ENCODE assay signal across 14 mouse cellular contexts in the genomic region with DNA sequence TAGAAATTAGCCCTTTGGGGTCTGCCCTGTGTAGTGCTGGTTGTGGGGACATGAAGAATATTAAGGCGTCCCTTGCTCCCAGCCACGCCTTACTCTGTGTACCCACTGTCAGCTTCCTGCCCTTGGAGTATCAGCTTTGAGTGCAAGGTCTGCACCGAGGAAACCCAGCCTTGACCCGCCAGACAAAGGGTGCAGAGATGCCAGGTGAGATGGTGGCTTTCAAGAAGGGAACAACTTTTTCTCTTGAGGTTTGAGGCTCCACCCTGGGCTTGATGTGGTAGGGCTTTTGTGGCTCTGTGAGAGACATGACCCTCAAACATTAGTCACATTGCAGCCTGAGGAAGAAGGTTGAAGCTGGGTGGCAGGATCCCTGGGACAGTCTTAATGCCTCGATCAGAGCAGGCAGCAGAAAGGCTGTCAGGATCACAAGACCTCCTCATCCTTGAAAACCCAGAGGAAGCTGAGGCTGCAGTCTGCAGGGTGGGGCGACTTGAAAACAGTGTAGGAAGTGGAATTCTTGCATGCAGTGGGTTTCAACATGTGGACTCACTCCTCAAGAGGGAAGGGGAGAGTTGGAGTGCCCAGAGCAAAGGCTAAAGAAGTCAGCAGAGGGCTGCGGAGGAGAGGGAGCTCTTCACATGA. TPM values are rescaled to one million over a fixed set of nuclear protein-coding genes. Genes with fewer than 3 reads are reported as not detected.
DNase-seq lines count a peak whose midpoint lies in the region; ATAC-seq and TF ChIP-seq lines count a peak whose summit lies in the region.
"Had no signal": no experiment of that assay in that cellular context is flagged by ENCODE, and none has a peak within 500 bp of the region (broad histone marks: within the 10 kb centered on the region; RNA-seq: fewer than 3 reads in every experiment).

No protein-coding gene starts in this region.

- no peaks in the 10 kb centered on the region for H3K36me3 ChIP-seq in lung, embryonic 16.5 days (ENCODE audit: control insufficient read depth, insufficient read depth, low read length)
- peaks cover 17% of the 10 kb centered on the region for H3K36me3 ChIP-seq in megakaryocyte, embryonic 14.5 days (replicated peaks; ENCODE audit: low read length)
- H3K36me3 ChIP-seq: embryonic facial prominence, embryonic 13.5 days; forebrain, embryonic 12.5 days had no signal

- no peaks in the 10 kb centered on the region for H3K27me3 ChIP-seq in lung, embryonic 16.5 days (ENCODE audit: control insufficient read depth, insufficient read depth, low read depth, low read length)
- no peaks in the 10 kb centered on the region for H3K27me3 ChIP-seq in megakaryocyte, embryonic 14.5 days (replicated peaks)
- H3K27me3 ChIP-seq: embryonic facial prominence, embryonic 13.5 days; forebrain, embryonic 12.5 days had no signal

- no peak overlapping the region; the same call in 1 of the 2 replicates for H3K9ac ChIP-seq in lung, embryonic 16.5 days (ENCODE audit: low read length)
- H3K9ac ChIP-seq: embryonic facial prominence, embryonic 13.5 days; forebrain, embryonic 12.5 days had no signal

- DNase-seq in lung, postnatal 14 days, result no peak
- peak; percentile 54 to 55 for DNase-seq in thymus, postnatal 36 days
- no peak for DNase-seq in right cerebral cortex, postnatal 14 days
- DNase-seq in kidney, adult 18-20 months, result no peak
- DNase-seq: cerebellum, postnatal 25 days; gastrocnemius, postnatal 14 days; heart, postnatal 14 days; kidney, adult 11 months had no signal

- WGBS in lung, embryonic 16.5 days, result 54% methylated on average over 7 of the region's 7 CpGs
- 9% methylated on average over 7 of the region's 7 CpGs for WGBS in bone marrow, adult 2 months

- H3K4me3 ChIP-seq in lung, embryonic 16.5 days (ENCODE audit: low read length), result no peak overlapping the region
- H3K4me3 ChIP-seq in bone marrow, adult 2 months (replicated peaks; ENCODE audit: control insufficient read depth, low read depth, low read length), result no peak overlapping the region
- peak overlapping the region; percentile 84 for H3K4me3 ChIP-seq in megakaryocyte, embryonic 14.5 days (replicated peaks)
- H3K4me3 ChIP-seq: embryonic facial prominence, embryonic 13.5 days; forebrain, embryonic 12.5 days; myocyte had no signal

- no peak for TF ChIP-seq CTCF in bone marrow, adult 2 months (IDR thresholded peaks at IDR 0.05; ENCODE audit: control insufficient read depth, insufficient read depth, low read length)

- no peak overlapping the region for H3K27ac ChIP-seq in lung, embryonic 16.5 days (ENCODE audit: low read length)
- peak overlapping the region; percentile 42 for H3K27ac ChIP-seq in bone marrow, adult 2 months (ENCODE audit: control insufficient read depth, insufficient read depth, low read depth, low read length, poor library complexity)
- H3K27ac ChIP-seq: embryonic facial prominence, embryonic 13.5 days; forebrain, embryonic 12.5 days had no signal

- ATAC-seq in lung, embryonic 16.5 days (ENCODE audit: low read depth), result peak; percentile 43; the same call in 1 of the 2 replicates

- H3K9me3 ChIP-seq in lung, embryonic 16.5 days (ENCODE audit: control insufficient read depth, low read length), result no peaks in the 10 kb centered on the region
- H3K9me3 ChIP-seq in megakaryocyte, embryonic 14.5 days, result no peaks in the 10 kb centered on the region
- H3K9me3 ChIP-seq: embryonic facial prominence, embryonic 13.5 days; forebrain, embryonic 12.5 days had no signal

- no peak overlapping the region for H3K4me2 ChIP-seq in lung, embryonic 16.5 days (ENCODE audit: low read depth, low read length)
- H3K4me2 ChIP-seq: embryonic facial prominence, embryonic 13.5 days; forebrain, embryonic 12.5 days had no signal

- TF ChIP-seq POLR2A in bone marrow, adult 2 months (IDR thresholded peaks at IDR 0.05; ENCODE audit: borderline replicate concordance, control insufficient read depth, low read depth, low read length), result no peak

- H3K4me1 ChIP-seq in lung, embryonic 16.5 days (replicated peaks; ENCODE audit: control insufficient read depth, insufficient read depth, low read length), result peaks cover 18% of the 10 kb centered on the region; the same call in 1 of the 2 replicates
- peaks cover 41% of the 10 kb centered on the region for H3K4me1 ChIP-seq in bone marrow, adult 2 months (ENCODE audit: control insufficient read depth, insufficient read depth, low read length)
- peaks cover 97% of the 10 kb centered on the region for H3K4me1 ChIP-seq in megakaryocyte, embryonic 14.5 days
- H3K4me1 ChIP-seq: embryonic facial prominence, embryonic 13.5 days had no signal

RNA-seq across cellular contexts. Expression of a gene that starts 18.1 kb away (rescaled TPM):
- polyA plus RNA-seq in lung, embryonic 16.5 days (2015; fragmentation: Nextera tagmentation; extraction: Ambion mirVana), result 13.3 and 13.9 TPM in 2 replicates
- polyA plus RNA-seq in bone marrow, adult 2 months (2011; ENCODE audit: insufficient read depth, insufficient read length, low replicate concordance, missing spikeins), result 16.9 and 33.4 TPM in 2 replicates
- 2.5 and 7.7 TPM in 2 replicates for polyA plus RNA-seq in megakaryocyte, embryonic 14.5 days (2012; ENCODE audit: insufficient read depth, low replicate concordance)

Comparison
In these comparisons a context has a peak if more than half of its experiments do, and no peak if none do; other contexts are left out.
1. DNase-seq: peak in thymus, postnatal 36 days (2 of 2); none in lung, postnatal 14 days (single experiment), right cerebral cortex, postnatal 14 days (single experiment) and kidney, adult 18-20 months (single experiment).